Mouse (Mus musculus): ENCODE measurements around the gene Ddx39.

Ddx39 gene

GRCm38 (mm10) chr8:83771791-83772190, 56.8 kb downstream of the Ddx39 start:
- DNase-seq = no peak

- DNase-seq = peak; percentile 67
Measured at GRCm38 (mm10) chr8:83772701-83773451, 57.9 kb downstream of the Ddx39 start.

GRCm38 (mm10) chr8:83773452-83773846, 58.5 kb downstream of the Ddx39 start:
- DNase-seq = peak; percentile 52

GRCm38 (mm10) chr8:83774221-83774620, 59.2 kb downstream of the Ddx39 start:
- DNase-seq = no peak

All from thymus, postnatal 14 days (tissue).